Mouse (Mus musculus) cortical plate, adult 2 months (tissue): ENCODE results near the gene Ppm1j.

ENCODE experiments used
- CTCF ChIP-seq: fragments of 200-500 bp; IDR thresholded peaks from 2 replicates; pipeline ENCODE4 v1.5.1; 2011; ENCODE audit warnings: mild to moderate bottlenecking, control low read depth, low read length; ENCODE audit not compliant: insufficient read depth; ENCODE audit errors: extremely low read depth
- POLR2A ChIP-seq: fragments of 200-500 bp; IDR thresholded peaks from 2 replicates; pipeline ENCODE4 v1.6.1; 2011; ENCODE audit warnings: mild to moderate bottlenecking, low read length, control low read depth; ENCODE audit not compliant: insufficient read depth; ENCODE audit errors: extremely low read depth

- TF ChIP-seq POLR2A (no peak), CTCF (peak; percentile 55)
These were observed 22.4 kb upstream of the Ppm1j start for GRCm38 (mm10) chr3:104758406-104758805.
